Mouse (Mus musculus): ENCODE measurements around the gene Ddx19b. TPM values are rescaled to one million over a fixed set of nuclear protein-coding genes. Genes with fewer than 3 reads are reported as not detected.
A peak's percentile ranks its signal among the peaks of the same experiment; 100 is the strongest.
"Not testable (repeated sequence)": the region's sequence is repeated elsewhere in the genome, so short reads cannot be mapped to it uniquely, and the experiment has no call there.

The Ddx19b gene
- polyA plus RNA-seq (2015; fragmentation: Nextera tagmentation; extraction: Ambion mirVana), result 4.4 and 4.8 TPM in 2 replicates

- Histone ChIP-seq H3K27ac (no peak within 1 kb of the TSS), H3K4me3 (replicated peaks; ENCODE audit: low read depth, low read length) (no peak within 1 kb of the TSS), H3K4me1 (replicated peaks; ENCODE audit: insufficient read depth, low read length) (no peaks in the 10 kb centered on the region; the same call in 1 of the 2 replicates), H3K9ac (ENCODE audit: low read depth, low read length) (no peak within 1 kb of the TSS), H3K36me3 (ENCODE audit: insufficient read depth, low read length) (no peaks in the 10 kb centered on the region), H3K4me2 (ENCODE audit: low read length) (no peak within 1 kb of the TSS), H3K27me3 (ENCODE audit: insufficient read depth, low read length) (no peaks in the 10 kb centered on the region), H3K9me3 (replicated peaks; ENCODE audit: low read length) (no peaks in the 10 kb centered on the region)
- no peak for DNase-seq (ENCODE audit: low spot score)
- ATAC-seq (replicated peaks; ENCODE audit: low FRiP score, low read depth), result no peak
- 95% methylated on average over 19 of the region's 19 CpGs for WGBS
- no peak for TF ChIP-seq CTCF (IDR thresholded peaks at IDR 0.05; ENCODE audit: low read depth)
These were observed at the start of gene Ddx19b for GRCm38 (mm10) chr8:111031572-111031971. Gene Ddx19b, minus strand, starts transcription at chr8:111031751.

- peak overlapping the region; percentile 85 for H3K27ac ChIP-seq
- H3K27me3 ChIP-seq (ENCODE audit: insufficient read depth, low read length), result no peaks in the 10 kb centered on the region
- H3K4me3 ChIP-seq (replicated peaks; ENCODE audit: low read depth, low read length), result no peak overlapping the region
- no peaks in the 10 kb centered on the region for H3K4me1 ChIP-seq (replicated peaks; ENCODE audit: insufficient read depth, low read length)
- WGBS, result 7% methylated on average over 6 of the region's 6 CpGs
- no peak overlapping the region for H3K9ac ChIP-seq (ENCODE audit: low read depth, low read length)
- peak; percentile 76 for TF ChIP-seq CTCF (IDR thresholded peaks at IDR 0.05; ENCODE audit: low read depth)
- peak; percentile 77 for DNase-seq (ENCODE audit: low spot score)
- peak overlapping the region; percentile 50 for H3K4me2 ChIP-seq (ENCODE audit: low read length)
- no peaks in the 10 kb centered on the region for H3K9me3 ChIP-seq (replicated peaks; ENCODE audit: low read length)
- H3K36me3 ChIP-seq (ENCODE audit: insufficient read depth, low read length), result no peaks in the 10 kb centered on the region
- peak; percentile 79 for ATAC-seq (replicated peaks; ENCODE audit: low FRiP score, low read depth)
These were observed 48.3 kb upstream of the Ddx19b start for GRCm38 (mm10) chr8:111079861-111080271.

GRCm38 (mm10) chr8:111079461-111079860 is 47.9 kb upstream of the Ddx19b start:
- H3K4me2 ChIP-seq (ENCODE audit: low read length), result peak overlapping the region; percentile 50
- WGBS, result 35% methylated on average over 5 of the region's 5 CpGs
- H3K4me1 ChIP-seq (replicated peaks; ENCODE audit: insufficient read depth, low read length), result no peaks in the 10 kb centered on the region
- DNase-seq (ENCODE audit: low spot score), result no peak
- no peaks in the 10 kb centered on the region for H3K36me3 ChIP-seq (ENCODE audit: insufficient read depth, low read length)
- H3K9me3 ChIP-seq (replicated peaks; ENCODE audit: low read length), result no peaks in the 10 kb centered on the region
- H3K9ac ChIP-seq (ENCODE audit: low read depth, low read length), result no peak overlapping the region
- peak overlapping the region; percentile 85 for H3K27ac ChIP-seq
- ATAC-seq (replicated peaks; ENCODE audit: low FRiP score, low read depth), result peak; percentile 67
- no peak for TF ChIP-seq CTCF (IDR thresholded peaks at IDR 0.05; ENCODE audit: low read depth)
- no peaks in the 10 kb centered on the region for H3K27me3 ChIP-seq (ENCODE audit: insufficient read depth, low read length)
- no peak overlapping the region for H3K4me3 ChIP-seq (replicated peaks; ENCODE audit: low read depth, low read length)

- H3K4me3 ChIP-seq (replicated peaks; ENCODE audit: low read depth, low read length), result no peak overlapping the region
- H3K27ac ChIP-seq, result no peak overlapping the region
- no peaks in the 10 kb centered on the region for H3K27me3 ChIP-seq (ENCODE audit: insufficient read depth, low read length)
- no peaks in the 10 kb centered on the region for H3K4me1 ChIP-seq (replicated peaks; ENCODE audit: insufficient read depth, low read length)
- no peak for DNase-seq (ENCODE audit: low spot score)
- TF ChIP-seq CTCF (IDR thresholded peaks at IDR 0.05; ENCODE audit: low read depth), result no peak
- no peak overlapping the region for H3K4me2 ChIP-seq (ENCODE audit: low read length)
- no peak overlapping the region for H3K9ac ChIP-seq (ENCODE audit: low read depth, low read length)
- H3K9me3 ChIP-seq (replicated peaks; ENCODE audit: low read length), result no peaks in the 10 kb centered on the region
- WGBS, result 75% methylated on average over 3 of the region's 3 CpGs
- no peaks in the 10 kb centered on the region for H3K36me3 ChIP-seq (ENCODE audit: insufficient read depth, low read length)
- ATAC-seq (replicated peaks; ENCODE audit: low FRiP score, low read depth), result no peak
These were observed 44.4 kb upstream of the Ddx19b start for GRCm38 (mm10) chr8:111075926-111076325.

GRCm38 (mm10) chr8:111068660-111069059 is 37.1 kb upstream of the Ddx19b start:
- ATAC-seq (replicated peaks; ENCODE audit: low FRiP score, low read depth); H3K4me3 ChIP-seq (replicated peaks; ENCODE audit: low read depth, low read length); H3K4me2 ChIP-seq (ENCODE audit: low read length); H3K9me3 ChIP-seq (replicated peaks; ENCODE audit: low read length); H3K27me3 ChIP-seq (ENCODE audit: insufficient read depth, low read length); H3K27ac ChIP-seq; H3K9ac ChIP-seq (ENCODE audit: low read depth, low read length); DNase-seq (ENCODE audit: low spot score); H3K4me1 ChIP-seq (replicated peaks; ENCODE audit: insufficient read depth, low read length); H3K36me3 ChIP-seq (ENCODE audit: insufficient read depth, low read length): not testable (repeated sequence)
- WGBS, result 87% methylated on average over 9 of the region's 9 CpGs

GRCm38 (mm10) chr8:111067439-111067838 is 35.9 kb upstream of the Ddx19b start:
- Histone ChIP-seq H3K4me2 (ENCODE audit: low read length) (no peak overlapping the region), H3K27me3 (ENCODE audit: insufficient read depth, low read length) (no peaks in the 10 kb centered on the region), H3K4me1 (replicated peaks; ENCODE audit: insufficient read depth, low read length) (no peaks in the 10 kb centered on the region), H3K9me3 (replicated peaks; ENCODE audit: low read length) (no peaks in the 10 kb centered on the region), H3K36me3 (ENCODE audit: insufficient read depth, low read length) (no peaks in the 10 kb centered on the region), H3K4me3 (replicated peaks; ENCODE audit: low read depth, low read length) (no peak overlapping the region), H3K27ac (no peak overlapping the region), H3K9ac (ENCODE audit: low read depth, low read length) (no peak overlapping the region)
- DNase-seq (ENCODE audit: low spot score), result peak; percentile 48
- no peak for ATAC-seq (replicated peaks; ENCODE audit: low FRiP score, low read depth)
- WGBS, result 36% methylated on average over 10 of the region's 10 CpGs
- TF ChIP-seq CTCF (IDR thresholded peaks at IDR 0.05; ENCODE audit: low read depth), result no peak

GRCm38 (mm10) chr8:111066308-111066707 is 34.8 kb upstream of the Ddx19b start:
- H3K36me3 ChIP-seq (ENCODE audit: insufficient read depth, low read length), result no peaks in the 10 kb centered on the region
- H3K27ac ChIP-seq, result no peak overlapping the region
- DNase-seq (ENCODE audit: low spot score), result no peak
- no peak overlapping the region for H3K4me2 ChIP-seq (ENCODE audit: low read length)
- TF ChIP-seq CTCF (IDR thresholded peaks at IDR 0.05; ENCODE audit: low read depth), result no peak
- 65% methylated on average over 4 of the region's 4 CpGs for WGBS
- no peak overlapping the region for H3K9ac ChIP-seq (ENCODE audit: low read depth, low read length)
- H3K9me3 ChIP-seq (replicated peaks; ENCODE audit: low read length), result no peaks in the 10 kb centered on the region
- H3K4me1 ChIP-seq (replicated peaks; ENCODE audit: insufficient read depth, low read length), result peaks cover 5% of the 10 kb centered on the region; the same call in 1 of the 2 replicates
- no peak for ATAC-seq (replicated peaks; ENCODE audit: low FRiP score, low read depth)
- H3K4me3 ChIP-seq (replicated peaks; ENCODE audit: low read depth, low read length), result no peak overlapping the region
- H3K27me3 ChIP-seq (ENCODE audit: insufficient read depth, low read length), result no peaks in the 10 kb centered on the region
